Mouse (Mus musculus): ENCODE data around the gene Cby1.

The Cby1 gene

DNA sequence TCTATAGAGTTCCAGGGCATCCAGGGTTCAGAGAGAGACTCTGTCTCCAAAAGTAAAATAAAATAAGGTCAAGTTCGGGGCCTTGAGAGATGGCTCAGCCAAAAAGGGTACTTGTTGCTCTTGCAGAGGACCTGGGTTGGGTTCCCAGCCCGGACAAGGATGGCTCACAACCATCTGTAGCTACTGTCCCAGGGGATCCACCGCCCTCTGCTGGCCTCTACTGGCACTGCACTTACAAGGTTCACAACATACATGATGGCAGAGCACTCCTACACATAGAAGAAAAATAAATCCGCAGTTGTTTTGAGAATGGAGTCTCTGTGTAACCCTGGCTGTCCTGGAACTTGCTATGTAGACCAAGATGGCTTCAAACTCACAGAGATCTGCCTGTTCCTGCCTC is 2.9 kb downstream of the Cby1 start:
- TF ChIP-seq GATA4 (IDR thresholded peaks at IDR 0.05; ENCODE audit: insufficient replicate concordance, low read length): no peak

DNA sequence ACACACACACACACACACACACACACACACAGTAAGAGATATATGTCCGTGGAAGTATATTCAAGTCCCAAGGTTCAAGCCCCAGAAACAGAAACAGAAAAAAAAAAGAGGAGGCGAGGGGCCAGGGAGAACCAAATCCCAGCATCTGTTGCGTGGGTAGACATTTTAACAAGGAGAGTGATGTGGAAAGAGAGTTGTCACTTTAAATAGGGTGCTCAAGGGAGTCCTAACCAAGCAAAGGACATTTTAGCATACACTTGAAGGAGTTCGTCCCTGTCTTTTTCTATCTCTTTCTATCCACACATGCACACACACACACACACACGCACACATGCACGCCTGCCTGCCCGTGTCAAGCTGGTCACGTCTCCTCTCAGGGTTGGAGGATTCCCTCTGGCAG is 5.7 kb downstream of the Cby1 start:
- no peak for TF ChIP-seq GATA4 (IDR thresholded peaks at IDR 0.05; ENCODE audit: insufficient replicate concordance, low read length)

- TF ChIP-seq GATA4 (IDR thresholded peaks at IDR 0.05; ENCODE audit: insufficient replicate concordance, low read length): no peak
Observed at GRCm38 (mm10) chr15:79669195-79669594, 10.2 kb downstream of the Cby1 start.

DNA sequence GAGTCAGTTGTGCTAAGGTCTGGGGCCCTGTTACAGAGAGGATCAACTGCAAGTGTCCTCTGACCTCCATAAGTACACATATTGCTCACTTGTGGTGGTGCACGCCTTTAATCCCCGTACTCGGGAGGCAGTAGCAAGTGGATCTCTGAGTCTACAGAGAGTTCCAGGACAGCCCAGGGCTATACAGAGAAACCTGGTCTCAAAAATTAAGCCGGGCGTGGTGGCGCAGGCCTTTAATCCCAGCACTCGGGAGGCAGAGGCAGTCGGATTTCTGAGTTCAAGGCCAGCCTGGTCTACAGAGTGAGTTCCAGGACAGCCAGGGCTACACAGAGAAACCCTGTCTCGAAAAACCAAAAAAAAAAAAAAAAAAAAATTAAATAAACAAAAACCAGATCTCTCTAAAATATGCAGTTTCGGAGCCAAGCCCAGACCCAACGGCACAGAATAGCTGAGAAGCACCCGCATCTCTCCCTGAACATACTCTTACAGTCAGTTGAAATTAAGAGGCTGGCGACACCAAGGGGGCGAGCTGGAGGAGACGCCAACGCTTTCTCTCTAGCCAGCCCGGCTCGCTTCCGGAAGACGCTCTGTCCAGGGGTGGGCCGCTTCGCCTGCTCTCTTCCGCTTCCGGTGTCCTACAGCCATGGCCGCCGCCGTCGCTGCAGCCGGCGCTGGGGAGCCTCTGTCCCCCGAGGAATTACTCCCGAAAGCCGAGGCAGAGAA is 11.4 kb downstream of the Cby1 start, which contains the start of gene Tomm22:
Gene Tomm22, plus strand, starts transcription at position 613 of the 723 bp plus-strand sequence.
- peak; percentile 62; the same call in 1 of the 2 replicates for TF ChIP-seq GATA4 (IDR thresholded peaks at IDR 0.05; ENCODE audit: insufficient replicate concordance, low read length)

GRCm38 (mm10) chr15:79670972-79671299 is 11.9 kb downstream of the Cby1 start:
- no peak for TF ChIP-seq GATA4 (IDR thresholded peaks at IDR 0.05; ENCODE audit: insufficient replicate concordance, low read length)

- no peak for TF ChIP-seq GATA4 (IDR thresholded peaks at IDR 0.05; ENCODE audit: insufficient replicate concordance, low read length)
Observed at GRCm38 (mm10) chr15:79677936-79678335, 18.9 kb downstream of the Cby1 start.

DNA sequence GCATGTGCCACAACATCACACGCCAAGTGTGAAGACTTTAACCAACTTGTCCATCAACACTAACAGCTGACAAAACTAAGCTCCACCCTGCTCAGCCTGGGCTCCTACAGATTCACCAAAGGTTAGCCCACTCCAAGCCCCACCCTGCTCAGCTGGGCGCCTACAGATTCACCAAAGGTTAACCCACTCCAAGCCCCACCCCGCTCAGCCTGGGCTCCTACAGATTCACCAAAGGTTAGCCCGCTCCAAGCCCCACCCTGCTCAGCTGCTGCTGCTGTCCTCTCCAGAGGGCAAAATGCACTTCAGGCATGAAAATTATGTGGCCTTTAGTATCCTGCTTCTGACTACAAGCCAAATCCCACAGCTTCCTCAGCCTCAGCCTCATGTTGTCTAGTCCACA is 23.0 kb downstream of the Cby1 start:
- no peak for TF ChIP-seq GATA4 (IDR thresholded peaks at IDR 0.05; ENCODE audit: insufficient replicate concordance, low read length)

DNA sequence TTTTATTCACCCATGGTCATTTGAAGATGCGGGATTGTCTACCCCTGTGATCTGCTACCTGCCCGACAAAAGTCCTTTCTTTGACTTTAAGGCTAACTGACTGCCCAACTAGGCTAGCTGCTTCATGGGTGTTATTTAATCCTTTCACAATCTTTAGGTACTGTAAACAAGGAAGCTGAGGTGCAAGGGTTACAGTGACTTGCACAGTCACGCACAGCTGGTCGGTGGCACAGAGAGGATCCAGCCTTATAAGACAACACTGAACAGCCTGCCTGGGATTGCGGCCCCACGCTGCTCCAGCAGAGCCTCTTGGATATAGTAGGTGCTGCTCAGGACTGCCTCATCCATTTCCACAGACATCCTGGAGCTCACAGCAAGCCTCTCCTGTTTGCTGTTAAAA is 24.1 kb downstream of the Cby1 start:
- no peak for TF ChIP-seq GATA4 (IDR thresholded peaks at IDR 0.05; ENCODE audit: insufficient replicate concordance, low read length)

DNA sequence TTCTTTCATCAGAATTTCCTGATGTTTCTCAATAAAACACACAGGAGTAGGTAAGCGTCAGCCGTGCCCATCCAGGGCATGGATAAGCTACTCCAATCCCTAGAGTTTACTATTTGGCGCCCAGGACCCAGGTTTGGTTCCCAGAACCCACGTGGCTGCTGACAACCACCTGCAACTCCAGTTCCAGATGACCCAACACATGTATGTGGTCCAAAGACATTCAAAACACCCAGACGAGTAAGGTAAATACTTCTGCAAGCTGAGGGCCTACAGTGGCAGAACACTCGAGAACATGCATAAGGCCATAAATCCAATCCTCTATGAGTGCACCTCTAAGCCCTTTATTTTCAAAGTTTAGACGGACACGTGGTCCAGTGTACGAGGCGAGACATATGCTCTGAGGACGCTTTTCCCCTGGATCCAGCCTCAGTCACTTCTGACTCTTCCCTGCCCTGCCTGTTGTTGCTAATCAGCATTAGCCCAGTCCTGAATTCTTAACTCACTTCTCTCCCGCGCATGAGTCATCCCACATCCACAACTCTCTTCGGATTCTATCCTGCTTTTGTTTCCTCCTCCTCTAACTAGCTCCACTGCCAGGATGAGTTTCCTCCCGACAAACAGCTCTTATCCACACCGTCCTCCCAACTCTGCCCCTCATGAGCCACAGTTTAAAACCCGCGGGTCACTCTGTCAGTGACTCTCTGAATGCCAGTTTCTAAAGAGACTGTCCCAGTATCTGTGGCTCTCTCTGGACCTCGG is 24.9 kb downstream of the Cby1 start:
- TF ChIP-seq GATA4 (IDR thresholded peaks at IDR 0.05; ENCODE audit: insufficient replicate concordance, low read length): no peak

DNA sequence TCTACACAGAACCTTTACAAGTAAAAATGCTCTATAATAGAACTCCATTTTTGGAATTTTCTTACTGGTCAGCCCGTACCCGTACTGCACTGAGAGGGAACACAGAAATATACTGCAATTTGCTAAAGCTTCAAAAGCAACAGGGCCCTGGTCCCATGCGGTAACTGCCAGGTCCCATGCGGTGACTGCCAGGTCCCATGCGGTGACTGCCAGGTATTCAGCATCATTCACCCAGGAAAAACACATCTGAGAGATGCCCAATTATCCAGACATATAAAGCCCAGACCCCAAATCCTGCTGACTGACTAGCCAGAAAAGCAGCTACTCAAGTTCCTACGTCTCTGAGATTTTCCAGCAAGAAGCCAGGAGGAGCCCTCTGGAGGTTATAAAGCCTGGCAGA is 25.6 kb downstream of the Cby1 start:
- no peak for TF ChIP-seq GATA4 (IDR thresholded peaks at IDR 0.05; ENCODE audit: insufficient replicate concordance, low read length)

DNA sequence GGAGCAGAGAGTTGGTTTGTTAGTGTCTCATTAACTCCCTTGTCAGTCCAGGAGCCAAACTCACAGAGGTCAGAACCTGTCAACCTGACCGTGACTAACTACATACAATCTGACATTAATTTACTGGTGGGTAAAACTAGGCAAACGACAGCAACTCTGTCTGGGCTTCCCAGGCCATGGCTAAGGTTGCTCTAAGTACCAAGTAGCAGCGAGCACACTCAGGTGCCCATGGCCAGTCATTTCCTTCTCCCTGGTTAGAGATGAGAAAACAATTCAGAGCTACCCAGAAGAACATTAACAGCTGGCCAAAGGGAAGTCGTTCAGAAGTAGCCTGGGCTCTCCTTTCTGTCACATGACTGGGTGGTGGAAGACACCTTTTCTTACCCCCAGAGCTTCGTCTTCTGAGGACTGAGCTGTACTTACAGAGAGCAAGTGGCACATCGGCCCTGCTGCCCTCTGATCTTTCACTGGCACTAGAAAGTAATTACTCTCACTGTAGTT is 26.2 kb downstream of the Cby1 start:
- no peak for TF ChIP-seq GATA4 (IDR thresholded peaks at IDR 0.05; ENCODE audit: insufficient replicate concordance, low read length)

- no peak for TF ChIP-seq GATA4 (IDR thresholded peaks at IDR 0.05; ENCODE audit: insufficient replicate concordance, low read length)
Observed at GRCm38 (mm10) chr15:79686046-79686869, 27.3 kb downstream of the Cby1 start.

GRCm38 (mm10) chr15:79687175-79687574 is 28.2 kb downstream of the Cby1 start:
- TF ChIP-seq GATA4 (IDR thresholded peaks at IDR 0.05; ENCODE audit: insufficient replicate concordance, low read length): no peak

- TF ChIP-seq GATA4 (IDR thresholded peaks at IDR 0.05; ENCODE audit: insufficient replicate concordance, low read length): no peak; the same call in 1 of the 2 replicates
Observed at GRCm38 (mm10) chr15:79687646-79688267, 28.8 kb downstream of the Cby1 start, which contains the start of gene Josd1. Josd1 (minus strand) TSS chr15:79687919.
